Mouse (Mus musculus) adrenal gland, adult 8-10 months (tissue): ENCODE data around the gene Ifit1. TPM values are rescaled to one million over a fixed set of nuclear protein-coding genes. Genes with fewer than 3 reads are reported as not detected.

Source experiments
- DNase-seq: peaks from one replicate; pipeline ENCODE4 v3.0.0; 2022
- total RNA-seq, 4 experiments: library from RNA; stranded (reverse); gene quantifications; 2 replicates each; pipeline ENCODE4 v1.2.4; 2022

The Ifit1 gene
- total RNA-seq, 4 experiments from 2014 or later: 4.8 to 9.4 (median 6.0) TPM

DNA sequence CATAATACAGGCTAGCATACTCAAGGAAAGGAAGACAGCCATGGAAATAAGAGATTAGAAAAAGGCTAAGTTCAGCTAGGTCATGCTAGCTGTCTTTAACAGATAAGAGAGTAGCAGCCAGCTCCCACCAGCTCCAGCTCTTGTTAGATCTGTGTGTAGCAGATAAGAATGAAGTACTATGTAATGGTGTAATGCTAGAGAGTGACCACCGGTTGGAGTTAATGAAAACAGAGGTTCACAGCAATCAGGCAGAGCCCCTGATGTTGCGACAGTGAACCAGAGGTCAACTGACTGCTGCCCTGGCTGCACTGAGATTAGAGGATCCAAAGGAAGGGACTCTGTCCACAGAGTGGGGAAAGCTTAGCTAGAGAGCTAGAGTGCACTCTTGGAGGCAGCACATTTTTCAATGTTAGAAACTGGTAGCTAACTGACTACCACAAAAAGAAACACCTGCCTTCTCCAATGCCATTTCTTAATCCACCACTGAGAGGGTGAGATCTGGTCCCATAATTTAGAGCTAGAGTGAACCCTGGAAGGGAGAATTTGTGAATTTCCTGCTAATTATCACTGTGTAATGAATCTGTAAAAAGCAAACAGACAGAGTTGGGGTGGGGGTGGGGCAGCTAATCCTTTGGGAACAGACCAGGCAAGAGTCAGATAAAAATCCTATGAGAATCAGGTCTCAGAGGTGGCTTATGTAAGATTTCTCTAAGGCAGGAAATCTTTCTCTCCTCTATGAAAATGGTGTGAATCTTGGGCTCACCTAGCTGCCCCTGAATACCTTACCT, 16.0 kb downstream of the Ifit1 start:
- no peak for DNase-seq

DNA sequence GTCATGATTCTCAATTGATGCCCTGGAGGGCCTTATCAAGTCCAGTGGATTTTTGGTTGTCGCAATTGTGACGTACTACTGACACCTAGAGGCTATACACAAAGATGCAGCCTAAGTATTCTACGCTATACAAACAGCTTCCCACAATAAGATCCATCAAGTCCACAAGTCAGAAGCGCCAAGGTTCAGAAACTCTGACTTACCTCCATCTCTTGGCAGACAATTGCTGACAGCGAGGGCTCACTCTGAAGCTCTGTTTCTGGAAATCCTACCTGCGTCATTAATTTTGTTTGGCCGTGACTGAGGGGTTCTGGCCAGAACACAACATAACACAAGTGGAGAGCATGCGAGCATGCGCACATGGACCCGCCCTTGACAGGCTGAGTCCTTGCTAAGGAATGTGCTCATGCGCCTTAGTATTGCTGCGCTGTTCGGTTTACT, 21.4 kb downstream of the Ifit1 start:
- DNase-seq: peak; percentile 60

- no peak for DNase-seq
These were observed 22.1 kb downstream of the Ifit1 start for GRCm38 (mm10) chr19:34662740-34663139.

- peak; percentile 19 for DNase-seq
These were observed 25.5 kb downstream of the Ifit1 start for GRCm38 (mm10) chr19:34666127-34666526.

GRCm38 (mm10) chr19:34673476-34673875, 32.8 kb downstream of the Ifit1 start:
- no peak for DNase-seq

DNA sequence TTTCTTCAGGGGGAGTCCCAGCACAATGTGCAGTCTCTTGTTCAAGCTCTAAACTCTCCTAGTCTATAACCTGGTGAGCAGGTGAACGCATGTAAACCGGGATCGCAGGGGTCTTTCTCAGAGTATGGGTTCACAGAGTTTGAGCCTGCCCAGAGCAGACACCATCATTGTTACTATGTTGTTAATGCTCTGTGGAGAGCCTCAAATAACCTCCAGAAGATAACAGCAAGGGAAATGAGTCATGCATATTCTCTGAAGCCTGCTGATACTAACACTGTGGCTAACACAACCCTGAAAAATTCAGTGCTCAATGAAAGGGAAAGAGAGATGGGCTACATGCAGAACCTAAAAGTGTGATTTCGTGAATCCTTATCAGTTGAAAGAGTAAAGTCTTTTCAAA, 37.8 kb downstream of the Ifit1 start:
- no peak for DNase-seq

GRCm38 (mm10) chr19:34684857-34685256, 44.2 kb downstream of the Ifit1 start:
- peak; percentile 24 for DNase-seq

- DNase-seq: no peak
These were observed 44.9 kb downstream of the Ifit1 start for GRCm38 (mm10) chr19:34685530-34685929.

GRCm38 (mm10) chr19:34691402-34691801, 50.7 kb downstream of the Ifit1 start:
- DNase-seq: no peak

- no peak for DNase-seq
These were observed 55.8 kb downstream of the Ifit1 start for GRCm38 (mm10) chr19:34696352-34696986.

DNA sequence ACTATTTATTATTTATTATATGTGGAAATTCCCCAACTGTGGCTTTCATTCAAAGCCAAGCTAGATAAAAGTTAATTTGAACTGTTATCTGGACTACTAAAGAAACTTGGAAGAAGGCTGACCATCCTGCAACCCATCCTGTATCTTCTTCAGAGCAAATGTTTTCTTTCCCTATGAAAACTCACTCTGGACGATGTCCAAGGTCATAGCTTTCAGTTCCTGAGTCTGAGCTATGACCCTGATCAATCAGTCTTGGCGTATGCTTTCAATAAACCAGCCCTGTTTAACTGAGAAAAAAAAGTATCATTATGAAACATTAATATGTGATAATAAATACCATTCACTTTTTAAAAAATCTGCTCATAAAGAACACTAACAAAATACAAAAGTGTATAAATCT, 56.8 kb downstream of the Ifit1 start:
- DNase-seq: no peak

DNA sequence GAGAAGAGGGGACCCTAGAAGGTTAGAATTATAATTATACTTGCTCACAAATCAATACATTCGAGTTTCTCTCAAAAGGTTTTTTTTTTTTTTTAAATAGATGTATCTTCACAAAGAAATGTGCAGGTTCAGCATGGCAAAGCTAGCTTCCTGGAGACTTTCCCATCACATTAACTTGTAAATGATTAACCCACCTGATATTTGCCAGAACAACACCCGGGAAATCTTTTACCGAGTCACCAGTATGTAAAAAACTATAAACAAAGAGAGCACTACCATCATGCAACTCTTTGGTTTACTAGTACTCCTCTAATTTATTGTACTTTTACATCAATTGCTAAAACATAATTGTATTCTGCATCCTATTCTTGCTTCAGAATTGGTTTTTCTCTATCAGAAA, 57.8 kb downstream of the Ifit1 start:
- no peak for DNase-seq

GRCm38 (mm10) chr19:34698852-34699251, 58.2 kb downstream of the Ifit1 start:
- no peak for DNase-seq

DNA sequence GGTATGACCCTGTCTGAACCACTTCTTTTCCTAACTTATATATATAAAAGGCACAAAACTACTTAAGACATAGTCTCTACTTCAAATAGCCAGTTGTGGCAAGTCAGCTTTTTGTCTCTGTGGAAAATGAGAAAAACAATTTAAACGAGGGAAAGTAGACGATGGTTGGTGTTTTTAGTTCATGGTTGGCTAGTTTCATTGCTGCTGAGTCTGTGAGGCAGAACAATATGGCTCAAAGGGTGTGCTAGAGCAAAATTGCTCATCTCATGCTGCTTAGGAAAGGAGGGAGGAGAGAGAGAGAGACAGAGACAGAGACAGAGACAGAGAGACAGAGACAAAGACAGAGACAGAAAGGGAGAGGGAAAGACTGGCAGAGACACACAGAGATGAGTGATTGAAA, 58.6 kb downstream of the Ifit1 start:
- no peak for DNase-seq

Other genes with a start within 250 kb of the Ifit1 start
- 1 to 10 TPM in 3 of 4 experiments, under 1 TPM in 1; 0.64 to 3.4 (median 1.8) TPM for gene Ch25h, start 165.7 kb upstream of the Ifit1 start, total RNA-seq
- gene Lipa, start 113.4 kb upstream of the Ifit1 start, total RNA-seq: 100 to 1,000 TPM; 101 to 277 (median 170) TPM
- gene Ifit2, start 90.2 kb upstream of the Ifit1 start, total RNA-seq: 1 to 10 TPM; 3.7 to 6.2 (median 4.7) TPM
- 10 to 100 TPM in 2 of 4 experiments, 1 to 10 TPM in 2; 7.0 to 15.3 (median 9.9) TPM for gene Ifit3, start 57.3 kb upstream of the Ifit1 start, total RNA-seq
- 1 to 10 TPM in 2 of 4 experiments, under 1 TPM in 2; 0.98 to 1.2 (median 1.0) TPM for gene Ifit1bl1, start 38.9 kb upstream of the Ifit1 start, total RNA-seq
- 1 to 10 TPM; 2.6 to 7.4 (median 5.4) TPM for gene Ifit3b, start 32.9 kb upstream of the Ifit1 start, total RNA-seq
- gene Ifit1bl2, start 128 bp upstream of the Ifit1 start, total RNA-seq: under 1 TPM; 0.14 to 0.34 (median 0.25) TPM
- 1 to 10 TPM in 2 of 4 experiments, under 1 TPM in 2; 0.32 to 2.4 (median 0.88) TPM for gene Slc16a12, start 106.4 kb downstream of the Ifit1 start, total RNA-seq
- gene Pank1, start 238.6 kb downstream of the Ifit1 start, total RNA-seq: 10 to 100 TPM; 39.0 to 70.9 (median 46.7) TPM